Mouse (Mus musculus) activated CD4-positive, CD25-positive, alpha-beta regulatory T cell, adult 4 months (primary cell): ENCODE measurements at regions not wholly inside any gene's neighbourhood (a gene's known extent, or its start where the extent isn't known, plus 50 kb on each side); places are given as distances from the start of the nearest gene placed in this dataset.
"Not testable (repeated sequence)": the region's sequence is repeated elsewhere in the genome, so short reads cannot be mapped to it uniquely, and the experiment has no call there.

Experiments
- ATAC-seq: one replicate; pipeline ENCODE4 v1.8.0; 2017

- peak; percentile 83 for ATAC-seq
These were observed 95.3 kb upstream of the Med13l start for GRCm38 (mm10) chr5:118464931-118465801.

DNA sequence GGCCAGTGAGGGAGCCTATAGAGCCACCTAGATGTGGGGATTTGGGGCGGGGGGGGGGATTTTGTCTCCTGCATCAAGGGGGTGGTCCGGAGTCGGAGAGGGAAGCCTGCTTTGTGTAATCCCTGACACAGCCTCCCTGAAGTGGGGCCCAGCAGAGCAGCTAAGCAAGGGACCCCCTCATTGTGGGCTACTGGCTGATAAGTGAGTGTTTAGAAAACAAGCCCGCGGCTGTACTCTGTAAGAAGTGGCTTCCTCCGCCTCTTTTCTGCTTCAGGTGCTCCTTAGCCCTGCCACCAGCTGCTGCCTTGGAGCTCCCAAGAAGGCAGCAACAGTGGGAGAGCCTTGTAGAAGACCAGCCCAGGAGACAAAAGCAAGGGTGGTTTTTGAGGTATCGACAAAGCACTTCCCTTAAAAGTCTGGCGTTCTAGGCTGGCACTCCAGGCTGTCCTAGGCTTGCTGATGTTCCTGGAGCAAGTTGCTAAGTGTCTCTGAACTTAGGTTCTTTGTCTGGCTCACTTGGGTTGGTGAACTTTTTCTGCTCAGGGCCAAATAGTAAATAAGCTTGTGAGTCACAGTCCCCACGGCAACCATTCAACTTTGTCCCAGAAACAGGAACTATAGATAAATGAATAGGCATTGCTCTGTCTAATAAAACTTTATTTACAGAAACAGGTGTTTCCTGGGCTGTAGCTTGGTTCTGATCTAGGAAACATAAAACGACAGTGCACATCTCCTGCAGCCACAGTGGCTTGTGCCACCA lies 94.3 kb upstream of the Med13l start:
- no peak for ATAC-seq

- ATAC-seq = no peak
These were observed 91.7 kb upstream of the Med13l start for GRCm38 (mm10) chr5:118468739-118469138.

DNA sequence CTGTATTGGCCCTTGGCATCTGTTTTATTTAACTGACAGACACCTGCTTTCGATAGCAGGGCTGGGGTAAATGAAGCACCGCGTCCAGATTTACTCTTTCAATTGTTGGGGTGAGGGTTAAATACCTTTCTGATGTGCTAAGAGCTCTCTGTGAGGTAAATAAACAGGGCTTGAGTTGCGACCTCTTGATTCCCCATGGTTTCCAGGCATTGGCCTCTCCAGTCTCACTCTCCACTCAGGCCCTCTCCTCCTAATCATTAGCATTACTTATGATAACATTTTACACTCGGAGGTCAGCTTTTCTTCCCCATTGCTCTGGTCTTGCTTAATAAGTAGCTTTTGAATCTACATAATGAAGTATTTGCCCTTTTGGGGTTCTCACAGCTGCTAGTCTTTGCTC lies 88.9 kb upstream of the Med13l start:
- ATAC-seq = no peak

DNA sequence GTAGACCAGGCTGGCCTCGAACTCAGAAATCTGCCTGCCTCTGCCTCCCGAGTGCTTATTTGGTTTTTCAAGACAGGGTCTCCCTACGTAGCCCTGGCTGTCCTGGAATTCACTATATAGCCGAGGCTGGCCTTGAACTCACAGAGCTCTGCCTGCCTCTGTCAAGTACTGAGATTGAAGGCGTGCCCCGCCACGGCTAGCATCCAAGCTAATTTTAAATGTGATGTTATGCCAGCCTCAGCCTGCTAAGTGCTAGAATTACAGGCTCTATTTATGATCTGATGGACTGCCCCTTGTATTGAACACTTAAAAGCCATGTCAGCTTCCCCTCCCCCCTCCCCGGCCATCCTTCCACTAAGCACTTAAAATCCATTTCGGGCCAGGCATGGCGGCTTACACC lies 88.2 kb upstream of the Med13l start:
- no peak for ATAC-seq

DNA sequence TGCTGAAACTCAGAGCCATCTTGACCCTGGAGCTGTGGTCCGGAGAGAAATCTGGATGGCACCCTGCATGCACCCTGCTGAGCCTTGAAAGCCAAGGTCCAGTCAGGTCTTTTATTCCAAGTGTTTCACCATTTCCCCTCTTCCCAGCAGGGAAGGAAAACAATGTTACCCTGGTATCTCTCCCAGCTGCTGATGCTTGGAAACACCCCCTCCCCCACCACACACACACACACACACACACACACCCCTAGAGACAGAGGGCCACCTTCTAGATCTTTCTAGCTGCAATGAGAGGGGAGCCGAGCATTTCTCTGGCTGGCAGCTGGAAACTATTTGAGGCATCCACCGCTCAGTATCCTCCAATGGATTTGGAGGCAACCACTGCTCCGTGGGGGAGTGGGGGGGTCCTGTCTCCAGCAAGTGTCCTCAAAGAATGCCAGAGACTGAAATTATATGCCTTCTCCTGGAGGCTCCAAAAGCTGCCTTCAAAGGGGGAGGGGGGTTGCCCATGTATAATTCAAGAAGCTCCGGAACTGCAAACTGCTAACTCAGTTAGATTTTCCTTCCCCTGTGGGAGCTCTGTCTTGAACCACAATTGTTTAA lies 87.2 kb upstream of the Med13l start:
- no peak for ATAC-seq

GRCm38 (mm10) chr5:118476597-118476996 lies 83.9 kb upstream of the Med13l start:
- no peak for ATAC-seq

DNA sequence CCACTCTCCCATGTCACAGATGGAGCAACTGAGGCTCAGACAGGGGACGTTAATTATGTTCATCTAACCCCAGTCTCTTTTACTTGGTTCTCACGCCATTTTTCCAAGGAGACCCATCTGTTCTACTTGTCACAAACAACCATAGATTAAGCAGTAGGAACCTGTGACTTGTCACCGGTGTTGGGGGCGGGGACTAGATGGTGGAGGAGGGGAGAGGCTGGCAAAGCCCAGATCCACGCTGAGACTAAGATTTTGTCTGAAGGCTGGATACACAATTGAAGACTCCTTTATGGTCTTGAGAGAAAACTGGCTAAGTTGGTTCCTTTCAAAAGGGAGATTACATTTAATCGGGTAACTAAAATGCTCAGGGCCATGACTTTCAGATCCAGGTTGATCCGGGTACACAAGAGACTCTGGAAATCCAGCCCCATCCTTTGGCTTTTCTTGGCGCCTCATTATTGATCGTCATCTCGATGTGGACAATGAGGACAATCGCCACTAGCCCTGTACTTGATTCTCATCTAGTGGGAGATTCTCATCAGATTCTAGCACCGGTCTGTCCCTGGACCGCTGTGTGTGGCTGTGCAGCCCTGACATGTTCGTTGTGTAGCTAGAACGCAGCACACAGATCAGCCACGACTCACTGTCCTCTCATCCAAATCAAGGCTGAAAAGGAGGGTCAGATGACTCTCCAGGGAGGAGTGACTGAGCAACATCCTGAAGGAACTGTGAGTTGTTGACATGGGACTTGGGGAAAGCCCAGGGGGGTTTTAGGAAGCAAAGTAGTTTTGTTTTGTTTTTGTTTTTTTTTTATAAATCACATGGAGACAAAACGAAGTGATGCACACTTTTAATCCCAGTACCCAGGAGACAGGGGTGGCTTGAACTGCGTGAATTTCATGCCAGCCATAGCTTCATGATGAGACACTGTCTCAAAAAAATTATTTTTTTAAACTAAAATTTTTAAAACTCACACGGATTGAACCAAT lies 83.1 kb upstream of the Med13l start:
- peak; percentile 28 for ATAC-seq

GRCm38 (mm10) chr5:118478120-118478768 lies 82.2 kb upstream of the Med13l start:
- peak; percentile 95 for ATAC-seq

DNA sequence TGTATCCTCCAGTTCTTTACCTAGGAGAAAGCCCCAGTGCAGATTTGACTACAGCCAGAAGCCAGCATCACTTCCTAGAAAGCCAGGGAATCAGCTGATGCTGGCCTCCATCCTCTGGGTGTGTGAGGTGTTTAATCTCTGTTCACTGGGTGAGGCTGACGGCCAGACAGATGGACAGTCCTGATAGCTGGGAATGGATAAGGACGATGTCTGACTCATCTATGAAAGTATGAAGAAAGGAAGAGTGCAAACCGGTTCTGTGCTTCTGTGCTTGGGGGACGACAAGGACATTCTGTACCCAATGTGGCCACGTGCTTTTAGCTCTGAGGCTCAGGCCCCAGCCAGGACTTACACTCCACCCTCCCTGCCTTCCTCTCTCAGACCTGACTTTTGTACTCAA lies 80.5 kb upstream of the Med13l start:
- no peak for ATAC-seq

GRCm38 (mm10) chr5:118480965-118481793 lies 79.3 kb upstream of the Med13l start:
- ATAC-seq = no peak

GRCm38 (mm10) chr5:118481794-118482049 lies 78.8 kb upstream of the Med13l start:
- no peak for ATAC-seq

- ATAC-seq = no peak
These were observed 77.9 kb upstream of the Med13l start for GRCm38 (mm10) chr5:118482598-118482997.

- no peak for ATAC-seq
These were observed 77.5 kb upstream of the Med13l start for GRCm38 (mm10) chr5:118483001-118483400.

- no peak for ATAC-seq
These were observed 76.9 kb upstream of the Med13l start for GRCm38 (mm10) chr5:118483532-118483931.

- no peak for ATAC-seq
These were observed 75.3 kb upstream of the Med13l start for GRCm38 (mm10) chr5:118485191-118485590.

- not testable (repeated sequence) for ATAC-seq
These were observed 68.0 kb upstream of the Med13l start for GRCm38 (mm10) chr5:118492522-118492921.

DNA sequence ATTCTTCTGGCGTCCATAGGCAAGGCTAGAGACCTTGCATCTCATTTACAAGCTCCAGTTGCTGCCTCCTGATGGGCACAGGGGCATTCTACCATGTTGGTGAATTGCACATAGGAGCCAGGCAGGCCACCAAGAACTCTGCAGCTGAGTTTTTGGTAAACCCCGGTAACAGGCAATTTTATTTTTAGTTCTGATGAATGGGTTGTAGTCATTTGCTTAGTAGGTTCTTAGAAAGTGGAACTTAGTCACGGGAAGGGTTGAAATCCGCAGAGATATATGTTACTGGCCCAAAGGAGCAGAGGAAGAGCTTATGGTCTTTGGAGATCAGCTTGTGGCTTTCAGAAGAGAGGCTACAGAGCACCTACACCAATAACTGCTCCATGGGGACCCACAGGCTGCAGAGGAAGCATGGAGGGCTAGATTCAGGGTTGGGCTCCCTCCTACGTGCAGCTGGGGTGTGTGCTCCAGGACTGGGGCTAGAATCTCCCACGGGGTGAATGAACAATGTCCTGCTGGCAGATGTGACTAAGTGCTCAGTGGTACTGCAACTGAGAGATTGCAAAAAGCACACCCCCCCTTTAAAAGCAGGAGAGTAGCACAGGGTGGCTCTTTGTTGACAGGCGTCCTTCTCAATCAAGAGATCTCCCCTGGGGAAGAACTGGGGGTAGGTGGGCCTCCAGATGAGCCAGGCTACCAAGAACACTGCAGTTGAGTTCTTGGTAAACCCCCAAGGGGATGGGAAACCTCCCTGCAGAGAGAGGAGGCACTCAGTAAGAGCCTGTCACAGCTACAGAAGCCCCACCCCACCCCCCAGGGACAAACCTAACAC lies 65.6 kb upstream of the Med13l start:
- ATAC-seq = no peak

- ATAC-seq = no peak
These were observed 65.1 kb upstream of the Med13l start for GRCm38 (mm10) chr5:118495478-118495760.

- no peak for ATAC-seq
These were observed 58.9 kb upstream of the Med13l start for GRCm38 (mm10) chr5:118501624-118502023.
